Comparison of ENCODE assay signal across 9 mouse cellular contexts in the genomic region with DNA sequence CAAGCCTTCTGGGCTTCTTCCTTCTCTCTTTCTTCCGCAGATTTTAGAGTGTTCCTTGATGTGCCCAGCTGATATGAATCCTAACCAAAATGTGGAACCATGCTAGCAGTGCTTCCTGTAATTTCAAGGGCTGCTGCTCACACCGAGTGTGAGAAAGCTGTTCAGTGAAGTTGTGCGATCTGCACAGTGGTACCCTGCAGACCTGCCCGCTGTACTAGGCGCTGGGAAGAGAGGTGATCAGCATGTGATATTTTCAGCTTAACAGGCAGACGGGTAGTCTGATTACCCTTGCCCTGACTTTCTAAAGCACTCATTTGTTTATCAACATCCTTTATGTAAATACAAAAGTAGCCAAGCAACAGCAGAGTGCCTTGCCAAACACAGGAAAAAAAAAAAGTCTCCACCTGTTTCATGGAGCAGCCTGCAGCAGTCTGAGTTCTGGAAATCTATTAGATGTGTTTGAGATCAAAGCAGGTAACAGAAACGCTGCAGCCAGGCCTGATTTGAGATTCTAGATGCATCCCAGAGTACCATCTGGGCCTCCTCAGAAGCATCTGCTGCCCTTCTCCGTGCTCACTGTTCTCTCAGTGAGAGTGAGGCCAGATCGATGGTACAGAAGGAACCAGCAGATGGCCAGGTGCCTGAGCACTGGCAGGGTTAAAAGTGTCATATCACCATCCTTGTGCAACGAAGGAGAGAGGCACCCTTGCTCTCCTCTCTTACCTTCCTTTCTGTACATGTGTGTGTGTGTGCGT.
DNase-seq lines count a peak whose midpoint lies in the region; ATAC-seq lines count a peak whose summit lies in the region.
"Had no signal": no experiment of that assay in that cellular context is flagged by ENCODE, and none has a peak within 500 bp of the region (broad histone marks: within the 10 kb centered on the region; RNA-seq: fewer than 3 reads in every experiment).

No protein-coding gene starts in this region.

- H3K27me3 ChIP-seq in neural tube, embryonic 11.5 days (ENCODE audit: control insufficient read depth, insufficient read depth, low read length): no peaks in the 10 kb centered on the region
- H3K27me3 ChIP-seq in forebrain, embryonic 16.5 days (replicated peaks; ENCODE audit: control insufficient read depth, insufficient read depth, low read length): no peaks in the 10 kb centered on the region
- no peaks in the 10 kb centered on the region for H3K27me3 ChIP-seq in liver, embryonic 11.5 days (replicated peaks; ENCODE audit: control insufficient read depth, insufficient read depth, low read length)

- H3K4me3 ChIP-seq in neural tube, embryonic 11.5 days (ENCODE audit: low read depth, low read length): no peak overlapping the region
- no peak overlapping the region for H3K4me3 ChIP-seq in forebrain, embryonic 16.5 days (replicated peaks; ENCODE audit: low read length)
- H3K4me3 ChIP-seq in liver, embryonic 11.5 days (ENCODE audit: low read depth, low read length): no peak overlapping the region
- H3K4me3 ChIP-seq: erythroblast, embryonic 14.5 days had no signal

- WGBS in neural tube, embryonic 11.5 days: 40% methylated on average over 11 of the region's 11 CpGs
- 18% methylated on average over 11 of the region's 11 CpGs for WGBS in forebrain, embryonic 16.5 days
- WGBS in liver, embryonic 11.5 days: 46% methylated on average over 11 of the region's 11 CpGs

- no peak overlapping the region for H3K9ac ChIP-seq in neural tube, embryonic 11.5 days (ENCODE audit: low read length)
- H3K9ac ChIP-seq in forebrain, embryonic 16.5 days (replicated peaks; ENCODE audit: low read depth, low read length): no peak overlapping the region
- no peak overlapping the region for H3K9ac ChIP-seq in liver, embryonic 11.5 days (ENCODE audit: low read depth, low read length)

- ATAC-seq in neural tube, embryonic 11.5 days (ENCODE audit: insufficient read depth, low FRiP score, low TSS enrichment): peak; percentile 54
- peak; percentile 92 for ATAC-seq in forebrain, embryonic 16.5 days
- ATAC-seq in liver, embryonic 11.5 days (replicated peaks; ENCODE audit: low FRiP score): no peak

- intact Hi-C loops in left cerebral cortex, postnatal 10 days (cut with DNase I): no loop called here

- H3K36me3 ChIP-seq in neural tube, embryonic 11.5 days (ENCODE audit: control insufficient read depth, insufficient read depth, low read length): no peaks in the 10 kb centered on the region
- H3K36me3 ChIP-seq in forebrain, embryonic 16.5 days (ENCODE audit: control insufficient read depth, insufficient read depth): no peaks in the 10 kb centered on the region
- H3K36me3 ChIP-seq in liver, embryonic 11.5 days (ENCODE audit: control insufficient read depth, insufficient read depth, low read length): no peaks in the 10 kb centered on the region

- H3K4me1 ChIP-seq in neural tube, embryonic 11.5 days (ENCODE audit: control insufficient read depth, insufficient read depth, low read length): no peaks in the 10 kb centered on the region
- H3K4me1 ChIP-seq in forebrain, embryonic 16.5 days (replicated peaks; ENCODE audit: control insufficient read depth, insufficient read depth, low read length): peaks cover 18% of the 10 kb centered on the region
- H3K4me1 ChIP-seq in liver, embryonic 11.5 days (replicated peaks; ENCODE audit: control insufficient read depth, insufficient read depth, low read length): no peaks in the 10 kb centered on the region

- H3K4me2 ChIP-seq in neural tube, embryonic 11.5 days (ENCODE audit: low read depth): no peak overlapping the region
- no peak overlapping the region; the same call in 1 of the 2 replicates for H3K4me2 ChIP-seq in forebrain, embryonic 16.5 days (ENCODE audit: low read length)
- H3K4me2 ChIP-seq in liver, embryonic 11.5 days: no peak overlapping the region

- no peaks in the 10 kb centered on the region for H3K9me3 ChIP-seq in neural tube, embryonic 11.5 days (ENCODE audit: control insufficient read depth, low read length)
- no peaks in the 10 kb centered on the region for H3K9me3 ChIP-seq in forebrain, embryonic 16.5 days (ENCODE audit: control insufficient read depth, low read length)
- H3K9me3 ChIP-seq in liver, embryonic 11.5 days (ENCODE audit: control insufficient read depth, low read length): no peaks in the 10 kb centered on the region

- 0 out of 2 replicates have a peak overlapping the region, but pooled peaks have one; percentile 23 for H3K27ac ChIP-seq in neural tube, embryonic 11.5 days (ENCODE audit: low read depth, low read length)
- H3K27ac ChIP-seq in forebrain, embryonic 16.5 days (ENCODE audit: low read length): peak overlapping the region; percentile 29
- no peak overlapping the region for H3K27ac ChIP-seq in liver, embryonic 11.5 days (ENCODE audit: low read depth, low read length)

- peak; percentile 18 for DNase-seq in neural tube, embryonic 11.5 days (ENCODE audit: low spot score)
- no peak for DNase-seq in neural tube, embryonic 10.5 days (ENCODE audit: extremely low spot score, low spot score)
- DNase-seq in left cerebral cortex, postnatal 10 days (ENCODE audit: extremely low spot score in 1 of 2, low spot score in 2 of 2): peak; percentile 23 to 57
- DNase-seq in telencephalon, adult 2 months (ENCODE audit: low read depth, low spot score): peak; percentile 74
- DNase-seq in liver, embryonic 11.5 days (ENCODE audit: low spot score): no peak
- no peak for DNase-seq in lung, postnatal 14 days
- no peak for DNase-seq in heart, adult 9 months (ENCODE audit: low spot score in 2 of 2)

Comparison
In these comparisons a context has a peak if more than half of its experiments do, and no peak if none do; other contexts are left out.
1. DNase-seq: peak in neural tube, embryonic 11.5 days (single experiment), left cerebral cortex, postnatal 10 days (2 of 2) and telencephalon, adult 2 months (single experiment); none in neural tube, embryonic 10.5 days (single experiment), liver, embryonic 11.5 days (single experiment), lung, postnatal 14 days (single experiment) and heart, adult 9 months (0 of 2).